Mouse (Mus musculus) neutrophil, adult 59 days (primary cell): ENCODE data around the gene Acot8. TPM values are rescaled to one million over a fixed set of nuclear protein-coding genes. Genes with fewer than 3 reads are reported as not detected.

ENCODE experiments used
- total RNA-seq, 2 experiments: library from RNA; stranded (reverse); gene quantifications; 1 replicate in 1 of 2; 2 replicates in 1 of 2; pipeline ENCODE4 v1.2.4; 2023

The Acot8 gene
- 10 to 100 TPM; 47.9 to 53.1 TPM for total RNA-seq

GRCm38 (mm10) chr2:164804533-164805331 is at the start of gene Acot8, which contains the start of gene Zswim3:
TSS of gene Acot8 (minus strand) at chr2:164804882.
TSS of gene Zswim3 (plus strand) at chr2:164805098.

GRCm38 (mm10) chr2:164833314-164833959 is 28.8 kb upstream of the Acot8 start, which contains the start of gene Neurl2:
TSS of gene Neurl2 (minus strand) at chr2:164833456.

GRCm38 (mm10) chr2:164832748-164833301 is 28.1 kb upstream of the Acot8 start, which contains the start of gene Ctsa:
TSS of gene Ctsa (plus strand) at chr2:164832873.

GRCm38 (mm10) chr2:164828437-164828836 is 23.8 kb upstream of the Acot8 start, which contains the start of gene Spata25:
TSS of gene Spata25 (minus strand) at chr2:164828537.

GRCm38 (mm10) chr2:164822636-164823165 is 18.0 kb upstream of the Acot8 start, which contains the start of gene Zswim1:
TSS of gene Zswim1 (plus strand) at chr2:164822686.

GRCm38 (mm10) chr2:164785481-164786387 is 18.9 kb downstream of the Acot8 start, which contains the start of gene Snx21:
TSS of gene Snx21 (plus strand) at chr2:164785823.

GRCm38 (mm10) chr2:164779481-164780086 is 25.1 kb downstream of the Acot8 start, which contains the start of gene Tnnc2:
TSS of gene Tnnc2 (minus strand) at chr2:164779967.

GRCm38 (mm10) chr2:164769258-164770037 is 35.2 kb downstream of the Acot8 start, which contains the start of gene Ube2c:
TSS of gene Ube2c (plus strand) at chr2:164769898.

GRCm38 (mm10) chr2:164745843-164746479 is 58.7 kb downstream of the Acot8 start, which contains the start of the genes Wfdc3 and Dnttip1:
TSS of gene Wfdc3 (minus strand) at chr2:164745931.
TSS of gene Dnttip1 (plus strand) at chr2:164745983.

Other genes starting within 250 kb of the Acot8 start
- gene Wfdc2, start 242.5 kb downstream of the Acot8 start, total RNA-seq, result not detected
- not detected for gene Spint3, start 231.4 kb downstream of the Acot8 start, total RNA-seq
- gene Wfdc6a, start 219.4 kb downstream of the Acot8 start, total RNA-seq, result not detected
- not detected for gene Eppin, start 211.3 kb downstream of the Acot8 start, total RNA-seq
- not detected for gene Wfdc6b, start 191.4 kb downstream of the Acot8 start, total RNA-seq
- not detected for gene Wfdc8, start 191.3 kb downstream of the Acot8 start, total RNA-seq
- not detected for gene Wfdc16, start 166.1 kb downstream of the Acot8 start, total RNA-seq
- gene Wfdc10, start 148.8 kb downstream of the Acot8 start, total RNA-seq, result 10 to 100 TPM in 1 of 2 experiments, 1 to 10 TPM in 1; 8.8 to 13.0 TPM
- gene Wfdc9, start 148.3 kb downstream of the Acot8 start, total RNA-seq, result not detected
- gene Wfdc11, start 130.8 kb downstream of the Acot8 start, total RNA-seq, result not detected
- not detected for gene Wfdc13, start 119.8 kb downstream of the Acot8 start, total RNA-seq
- not detected for gene Spint4, start 106.4 kb downstream of the Acot8 start, total RNA-seq
- gene Spint5, start 89.6 kb downstream of the Acot8 start, total RNA-seq, result not detected
- not detected for gene Wfdc3, start 59.0 kb downstream of the Acot8 start, total RNA-seq
- 10 to 100 TPM; 32.0 to 40.8 TPM for gene Dnttip1, start 58.9 kb downstream of the Acot8 start, total RNA-seq
- 100 to 1,000 TPM; 109 to 112 TPM for gene Ube2c, start 35.0 kb downstream of the Acot8 start, total RNA-seq
- gene Tnnc2, start 24.9 kb downstream of the Acot8 start, total RNA-seq, result not detected
- gene Snx21, start 19.1 kb downstream of the Acot8 start, total RNA-seq, result 1 to 10 TPM; 2.9 to 3.7 TPM
- gene Zswim3, start 216 bp upstream of the Acot8 start, total RNA-seq, result 1 to 10 TPM; 3.1 to 3.2 TPM
- 1 to 10 TPM; 3.2 to 5.0 TPM for gene Zswim1, start 17.8 kb upstream of the Acot8 start, total RNA-seq
- gene Spata25, start 23.7 kb upstream of the Acot8 start, total RNA-seq, result not detected
- 100 to 1,000 TPM; 141 to 211 TPM for gene Ctsa, start 28.0 kb upstream of the Acot8 start, total RNA-seq
- gene Neurl2, start 28.6 kb upstream of the Acot8 start, total RNA-seq, result 1 to 10 TPM; 1.7 to 3.7 TPM
- gene Pltp, start 52.8 kb upstream of the Acot8 start, total RNA-seq, result 1 to 10 TPM; 5.4 to 5.7 TPM
- 10 to 100 TPM; 55.4 to 63.3 TPM for gene Pcif1, start 74.4 kb upstream of the Acot8 start, total RNA-seq
- gene Zfp335, start 106.9 kb upstream of the Acot8 start, total RNA-seq, result 10 to 100 TPM; 31.0 TPM
- gene Mmp9, start 135.9 kb upstream of the Acot8 start, total RNA-seq, result 1,000 to 10,000 TPM; 1,995 to 2,087 TPM
- gene Slc12a5, start 155.9 kb upstream of the Acot8 start, total RNA-seq, result 1 to 10 TPM; 5.8 to 7.0 TPM
- 10 to 100 TPM; 17.1 to 22.2 TPM for gene Ncoa5, start 230.0 kb upstream of the Acot8 start, total RNA-seq